Mouse (Mus musculus) layer of hippocampus, postnatal 25 days (tissue): ENCODE measurements at regions not wholly inside any gene's neighbourhood (a gene's known extent, or its start where the extent isn't known, plus 50 kb on each side); places are given as distances from the start of the nearest gene placed in this dataset.

ENCODE experiments used
- DNase-seq, 2 experiments: peaks; one replicate each; pipeline ENCODE4 v3.0.0; 2022; ENCODE audit warnings: mixed read lengths in 2 of 2, low spot score in 1 of 2; ENCODE audit errors: extremely low spot score in 1 of 2

DNA sequence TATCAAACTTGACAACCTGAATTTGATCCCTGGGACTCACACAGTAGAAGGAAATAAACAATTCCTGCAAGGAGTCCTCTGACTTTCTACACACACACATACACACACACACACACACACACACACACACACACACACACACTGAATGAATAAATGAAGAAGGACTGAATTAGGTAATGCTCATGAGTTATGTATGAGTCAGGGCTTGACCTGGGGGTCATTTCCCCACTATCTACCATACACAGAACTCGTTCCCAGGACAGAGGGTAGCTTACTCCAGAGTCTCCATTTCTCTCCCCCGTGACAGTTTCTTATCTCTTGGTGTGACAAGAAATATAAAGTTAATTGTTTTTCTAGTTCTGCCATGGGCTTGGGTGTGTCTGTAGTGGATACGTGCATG is 50.1 kb upstream of the Gadd45a start:
- DNase-seq: no peak
